Mouse (Mus musculus) lung, postnatal 0 days (tissue): Measurements from ENCODE around the gene Morc2a.

Experiments
- CTCF ChIP-seq: IDR thresholded peaks from 2 replicates; pipeline ENCODE4 v1.5.1; 2016; ENCODE audit warnings: antibody characterized with exemption, mild to moderate bottlenecking
- EP300 ChIP-seq: IDR thresholded peaks from 2 replicates; pipeline ENCODE4 v1.6.1; 2016; ENCODE audit warnings: antibody characterized with exemption, mild to moderate bottlenecking, control low read depth

- TF ChIP-seq CTCF = no peak
- no peak for TF ChIP-seq EP300
These were observed 25.6 kb downstream of the Morc2a start for GRCm38 (mm10) chr11:3674545-3674944.
